Mouse (Mus musculus) spleen, postnatal 36 days (tissue): ENCODE measurements around the gene Nudt13.

Experiments used
- DNase-seq, 2 experiments: peaks; one replicate each; pipeline ENCODE4 v3.0.0; 2022; ENCODE audit warnings: low spot score in 2 of 2, mixed read lengths in 1 of 2

Gene Nudt13

DNA sequence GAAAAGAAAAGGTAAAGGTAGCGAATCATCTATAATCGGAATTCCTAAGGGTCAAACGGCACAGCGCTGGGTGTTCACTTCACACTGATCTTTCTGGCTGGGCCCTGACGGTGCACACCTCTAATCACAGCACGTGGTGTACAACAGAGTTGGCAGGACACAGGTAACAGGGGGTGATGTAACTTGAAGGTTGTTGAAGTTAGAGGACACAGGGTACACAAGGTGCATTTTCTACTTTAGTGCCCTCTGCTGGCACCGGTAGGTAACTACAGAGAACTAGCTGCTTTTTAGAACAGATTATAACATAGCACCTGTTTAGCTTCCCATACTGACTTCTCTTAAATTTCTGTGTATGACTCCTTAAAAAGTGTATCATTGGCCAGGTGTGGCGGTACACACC is 45.7 kb downstream of the Nudt13 start:
- DNase-seq, result peak; percentile 15 to 23

DNA sequence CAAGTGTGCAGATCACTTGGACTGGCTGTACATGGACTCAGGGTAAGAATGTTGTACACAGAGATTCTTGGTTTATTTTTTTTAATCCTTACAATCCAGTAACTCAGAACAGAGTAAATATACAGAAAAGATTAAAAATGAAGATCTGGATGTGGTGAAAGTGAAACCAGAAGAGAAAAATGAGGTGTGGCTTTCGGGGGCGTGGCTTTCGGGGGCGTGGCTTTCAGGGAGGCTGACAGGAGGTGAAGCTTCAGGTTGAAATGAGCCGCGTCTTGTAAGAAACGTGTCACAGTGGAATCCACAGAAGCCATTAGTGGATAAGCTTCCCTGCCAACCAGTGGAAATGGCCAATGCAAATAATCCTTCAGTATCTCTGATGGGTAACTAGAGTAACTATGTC is 46.4 kb downstream of the Nudt13 start:
- DNase-seq, result peak in 1 of 2 experiments; percentile 41

DNA sequence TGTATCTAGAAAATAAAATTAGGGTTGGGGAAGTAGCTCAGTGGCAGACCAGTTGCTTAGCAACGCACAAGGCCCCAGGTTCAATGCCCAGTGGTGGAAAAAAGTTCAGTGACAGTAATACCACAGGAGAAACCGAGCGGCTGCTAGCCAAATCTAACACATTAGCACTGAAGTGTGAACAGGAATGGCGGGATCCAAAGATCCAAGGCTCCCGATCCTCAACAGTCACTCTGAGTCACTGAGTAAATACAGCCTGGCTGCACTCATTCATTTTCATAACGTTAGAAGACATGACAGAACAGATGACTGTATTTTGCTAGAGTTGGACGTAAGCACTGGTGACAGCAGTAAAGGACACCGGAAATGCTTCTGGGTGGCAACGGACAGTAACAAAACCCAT is 51.4 kb downstream of the Nudt13 start:
- DNase-seq, result no peak

DNA sequence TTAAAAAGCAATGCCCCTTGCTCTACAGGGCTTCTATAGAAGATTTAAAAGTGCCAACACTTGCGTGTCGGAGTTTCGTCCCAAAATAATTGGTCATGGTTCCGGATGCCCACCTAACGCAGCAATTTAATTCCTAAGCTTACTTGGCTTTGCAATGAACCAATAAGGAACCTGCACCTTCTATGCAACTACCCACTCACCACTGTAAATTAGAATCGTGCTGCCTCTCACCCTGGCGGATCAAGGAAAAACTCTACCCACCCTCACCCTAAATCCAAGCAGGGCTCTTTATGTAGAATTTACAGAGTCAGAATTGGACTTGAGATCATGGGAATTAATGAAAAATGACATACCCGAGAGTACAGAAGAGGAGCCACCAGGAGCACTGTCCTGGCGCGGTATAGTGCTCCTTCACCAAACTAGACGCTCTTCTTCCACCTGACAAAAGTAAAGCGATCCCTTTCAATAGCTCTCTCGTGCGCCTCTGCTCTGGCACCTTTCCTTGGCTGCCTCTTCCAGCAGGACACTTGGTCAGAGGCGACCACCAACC is 53.0 kb downstream of the Nudt13 start:
- DNase-seq, result no peak

DNA sequence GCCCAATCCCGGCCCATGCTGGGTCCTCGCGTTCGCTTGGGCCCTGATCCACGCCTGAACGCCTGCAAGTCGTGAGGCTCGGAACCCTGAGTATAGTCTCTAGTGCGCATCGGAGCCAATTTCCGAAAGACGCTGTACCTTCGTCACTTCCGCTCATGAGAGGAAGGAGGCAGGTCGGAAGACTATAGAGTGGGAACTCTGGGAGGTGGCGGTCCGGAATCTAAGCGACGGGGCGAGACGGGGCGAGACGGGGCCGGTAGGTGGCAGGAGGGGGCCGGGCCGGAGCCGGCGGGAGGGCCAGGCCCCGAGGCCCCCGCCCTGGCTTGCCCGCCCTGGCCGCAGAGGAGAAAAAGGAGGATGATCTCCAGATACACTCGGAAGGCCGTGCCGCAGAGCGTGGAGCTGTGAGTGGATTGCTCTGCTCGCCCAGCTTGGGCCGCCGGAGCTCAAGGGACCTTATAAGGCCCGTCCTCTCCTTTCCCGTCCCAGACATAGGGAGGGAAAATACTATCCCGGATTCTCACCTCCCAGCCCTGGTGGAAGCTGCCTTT is 53.6 kb downstream of the Nudt13 start, which contains the start of the genes Ecd and Fam149b:
Gene Ecd, minus strand, starts transcription at position 131 of the 551 bp plus-strand sequence.
Gene Fam149b, plus strand, starts transcription at position 172 of the 551 bp plus-strand sequence.
- DNase-seq, result peak; percentile 90 to 94

DNA sequence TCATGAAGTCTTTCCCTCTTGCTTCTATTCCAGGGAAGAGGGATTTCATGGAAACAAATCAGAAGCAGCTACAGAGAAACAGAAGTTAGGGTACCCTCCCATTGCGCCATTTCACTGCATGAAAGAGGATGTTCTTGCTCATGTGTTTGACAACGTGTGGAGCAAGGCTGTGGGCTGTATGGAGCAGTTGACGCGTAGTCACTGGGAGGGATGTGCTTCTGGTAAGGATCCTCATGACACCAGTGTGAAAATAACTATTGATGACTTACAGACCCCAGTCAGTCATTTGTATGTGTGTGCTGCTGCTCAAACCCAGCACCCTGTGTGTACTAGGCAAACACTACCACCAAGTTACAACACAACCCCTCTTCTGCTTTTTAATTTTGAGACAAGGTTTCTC is 68.7 kb downstream of the Nudt13 start:
- no peak for DNase-seq
